Mouse (Mus musculus) limb, embryonic 12.5 days (tissue): ENCODE measurements at regions not wholly inside any gene's neighbourhood (a gene's known extent, or its start where the extent isn't known, plus 50 kb on each side); places are given as distances from the start of the nearest gene placed in this dataset.
"Not testable (repeated sequence)": the region's sequence is repeated elsewhere in the genome, so short reads cannot be mapped to it uniquely, and the experiment has no call there.

Experiments used
- ATAC-seq: fragments of 200-750 bp; cut with Nextera tagmentation; 2 replicates; pipeline ENCODE4 v1.8.0; 2017; ENCODE audit warnings: low read depth, moderate TSS enrichment; ENCODE audit not compliant: insufficient number of reproducible peaks, insufficient read depth, low FRiP score, low TSS enrichment
- H3K27ac ChIP-seq: fragments of 300-500 bp; sonication (generic); 2 replicates; pipeline ENCODE4 v1.5.1; 2016; ENCODE audit warnings: mild to moderate bottlenecking, moderate library complexity
- H3K27me3 ChIP-seq: fragments of 300-500 bp; sonication (generic); 2 replicates; pipeline ENCODE4 v1.6.1; 2016; ENCODE audit warnings: mild to moderate bottlenecking, moderate library complexity
- H3K36me3 ChIP-seq: fragments of 300-500 bp; sonication (generic); 2 replicates; pipeline ENCODE4 v1.6.1; 2016; ENCODE audit warnings: mild to moderate bottlenecking, moderate library complexity
- H3K4me1 ChIP-seq: fragments of 300-500 bp; sonication (generic); replicated peaks from 2 replicates; pipeline ENCODE4 v1.6.1; 2016
- H3K4me2 ChIP-seq: fragments of 300-500 bp; sonication (generic); 2 replicates; pipeline ENCODE4 v1.6.1; 2016; ENCODE audit warnings: mild to moderate bottlenecking, moderate library complexity
- H3K4me3 ChIP-seq: fragments of 300-500 bp; sonication (generic); replicated peaks from 2 replicates; pipeline ENCODE4 v1.5.1; 2016; ENCODE audit warnings: mild to moderate bottlenecking
- H3K9ac ChIP-seq: fragments of 300-500 bp; sonication (generic); replicated peaks from 2 replicates; pipeline ENCODE4 v1.6.1; 2016; ENCODE audit warnings: mild to moderate bottlenecking, moderate library complexity
- H3K9me3 ChIP-seq: fragments of 300-500 bp; sonication (generic); 2 replicates; pipeline ENCODE4 v1.6.1; 2016; ENCODE audit warnings: mild to moderate bottlenecking, moderate library complexity
- WGBS: fragments of 180-500 bp; shearing (Covaris S2); methylation state at CpG from one replicate; pipeline ENCODE4 v1.1.7; 2016; 5-methylcytosine and 5-hydroxymethylcytosine counted together

DNA sequence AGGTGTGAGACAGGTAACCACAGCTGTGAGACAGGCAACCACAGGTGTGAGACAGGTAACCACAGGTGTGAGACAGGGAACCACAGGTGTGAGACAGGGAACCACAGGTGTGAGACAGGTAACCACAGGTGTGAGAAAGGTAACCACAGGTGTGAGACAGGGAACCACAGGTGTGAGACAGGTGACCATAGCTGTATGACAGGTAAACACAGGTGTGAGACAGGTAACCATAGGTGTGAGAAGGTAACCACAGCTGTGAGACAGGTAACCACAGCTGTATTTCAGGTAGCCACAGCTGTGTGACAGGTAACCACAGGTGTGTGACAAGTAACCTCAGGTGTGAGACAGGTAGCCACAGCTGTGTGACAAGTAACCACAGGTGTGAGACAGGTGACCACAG lies 265.5 kb downstream of the Dysf start:
- H3K27ac ChIP-seq, H3K4me3 ChIP-seq, H3K9me3 ChIP-seq, H3K27me3 ChIP-seq, H3K9ac ChIP-seq, ATAC-seq, H3K36me3 ChIP-seq, H3K4me2 ChIP-seq: not testable (repeated sequence)
- peaks cover 26% of the 10 kb centered on the region for H3K4me1 ChIP-seq

GRCm38 (mm10) chr6:84272520-84273311 lies 264.3 kb downstream of the Dysf start:
- Histone ChIP-seq H3K27me3 (no peaks in the 10 kb centered on the region), H3K4me1 (peaks cover 26% of the 10 kb centered on the region), H3K4me3 (no peak overlapping the region), H3K36me3 (no peaks in the 10 kb centered on the region), H3K9me3 (no peaks in the 10 kb centered on the region), H3K9ac (no peak overlapping the region), H3K4me2 (no peak overlapping the region), H3K27ac (peak overlapping the region; percentile 31)
- WGBS: 46% methylated on average over 6 of the region's 6 CpGs
- ATAC-seq: no peak

GRCm38 (mm10) chr6:84271966-84272365 lies 263.6 kb downstream of the Dysf start:
- no peak overlapping the region for H3K4me3 ChIP-seq
- peaks cover 27% of the 10 kb centered on the region for H3K4me1 ChIP-seq
- H3K36me3 ChIP-seq: no peaks in the 10 kb centered on the region
- no peak overlapping the region for H3K4me2 ChIP-seq
- H3K27ac ChIP-seq: 0 out of 2 replicates have a peak overlapping the region, but pooled peaks have one; percentile 31
- no peaks in the 10 kb centered on the region for H3K9me3 ChIP-seq
- no peak overlapping the region for H3K9ac ChIP-seq
- no peaks in the 10 kb centered on the region for H3K27me3 ChIP-seq
- whole genome bisulfite sequencing: 73% methylated on average over 6 of the region's 6 CpGs
- no peak for ATAC-seq

- no peak for ATAC-seq
- no peak overlapping the region for H3K4me3 ChIP-seq
- H3K4me2 ChIP-seq: no peak overlapping the region
- no peak overlapping the region for H3K27ac ChIP-seq
- 86% methylated on average over 3 of the region's 3 CpGs for WGBS
- H3K27me3 ChIP-seq: no peaks in the 10 kb centered on the region
- no peaks in the 10 kb centered on the region for H3K9me3 ChIP-seq
- no peaks in the 10 kb centered on the region for H3K36me3 ChIP-seq
- H3K9ac ChIP-seq: no peak overlapping the region
- H3K4me1 ChIP-seq: peaks cover 32% of the 10 kb centered on the region
Measured at GRCm38 (mm10) chr6:84271441-84271840, 263.1 kb downstream of the Dysf start.

GRCm38 (mm10) chr6:84270518-84271165 lies 262.3 kb downstream of the Dysf start:
- Histone ChIP-seq H3K4me1 (peaks cover 36% of the 10 kb centered on the region), H3K4me2 (no peak overlapping the region), H3K36me3 (no peaks in the 10 kb centered on the region), H3K27ac (no peak overlapping the region), H3K4me3 (no peak overlapping the region), H3K9ac (no peak overlapping the region), H3K27me3 (no peaks in the 10 kb centered on the region), H3K9me3 (no peaks in the 10 kb centered on the region)
- ATAC-seq: no peak
- WGBS: 45% methylated on average over 12 of the region's 12 CpGs

- ATAC-seq: no peak
- H3K27ac ChIP-seq: no peak overlapping the region
Measured at GRCm38 (mm10) chr6:84269478-84269877, 261.1 kb downstream of the Dysf start.

GRCm38 (mm10) chr6:84269023-84269422 lies 260.6 kb downstream of the Dysf start:
- Histone ChIP-seq H3K27me3 (no peaks in the 10 kb centered on the region), H3K4me1 (peaks cover 38% of the 10 kb centered on the region), H3K4me2 (no peak overlapping the region), H3K4me3 (no peak overlapping the region), H3K36me3 (no peaks in the 10 kb centered on the region), H3K9ac (no peak overlapping the region), H3K27ac (no peak overlapping the region), H3K9me3 (no peaks in the 10 kb centered on the region)
- 57% methylated on average over 3 of the region's 3 CpGs for WGBS
- ATAC-seq: no peak

More at GRCm38 (mm10) chr6:84269478-84269877, 261.1 kb downstream of the Dysf start:
- Histone ChIP-seq H3K9me3 (no peaks in the 10 kb centered on the region), H3K36me3 (no peaks in the 10 kb centered on the region), H3K4me2 (no peak overlapping the region), H3K4me1 (peaks cover 36% of the 10 kb centered on the region), H3K27me3 (no peaks in the 10 kb centered on the region), H3K4me3 (no peak overlapping the region), H3K9ac (no peak overlapping the region)
- WGBS: 89% methylated on average over 4 of the region's 4 CpGs

DNA sequence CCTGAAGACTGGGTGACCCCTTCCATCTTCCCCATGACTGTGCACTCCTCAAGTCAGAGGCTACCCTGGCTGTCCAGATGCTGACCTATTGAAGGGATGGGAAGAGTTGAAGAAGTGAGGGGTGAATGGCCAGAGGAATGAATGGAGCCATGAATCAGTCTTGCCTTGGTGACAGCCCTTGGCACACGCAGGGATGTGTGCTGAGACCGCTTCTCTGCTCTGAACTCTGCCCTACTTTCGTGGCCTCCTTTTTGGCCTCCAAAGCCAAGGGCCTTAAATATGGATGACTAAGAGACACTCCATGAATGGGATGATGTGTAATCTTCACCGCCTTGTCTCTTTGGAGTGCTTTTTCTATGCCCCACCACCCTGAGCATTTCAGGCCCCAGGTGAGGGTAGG lies 259.7 kb downstream of the Dysf start:
- ATAC-seq: no peak
- Histone ChIP-seq H3K4me3 (no peak overlapping the region), H3K36me3 (no peaks in the 10 kb centered on the region), H3K4me2 (no peak overlapping the region), H3K9me3 (no peaks in the 10 kb centered on the region), H3K4me1 (peaks cover 39% of the 10 kb centered on the region), H3K9ac (no peak overlapping the region), H3K27ac (no peak overlapping the region), H3K27me3 (no peaks in the 10 kb centered on the region)
- 96% methylated on average over 4 of the region's 4 CpGs for WGBS

DNA sequence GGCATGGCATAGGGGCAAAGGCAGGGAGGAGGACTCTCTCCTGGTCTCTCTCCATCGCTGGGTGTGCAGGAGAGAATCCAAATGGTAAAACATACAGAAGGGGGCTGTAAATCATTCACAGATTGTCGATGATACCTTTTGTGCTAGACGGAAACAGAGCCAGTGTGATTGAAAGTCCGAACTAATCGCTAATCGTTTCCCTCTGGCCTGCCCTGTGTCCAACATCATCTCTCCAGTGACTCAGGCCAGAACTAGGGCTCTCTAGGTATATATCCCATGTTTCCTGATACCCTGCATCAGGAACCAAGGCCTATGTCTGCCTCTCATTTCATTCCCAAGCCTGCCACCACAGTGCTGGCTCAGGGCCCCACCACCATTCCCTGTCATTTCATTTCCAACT lies 259.1 kb downstream of the Dysf start:
- 54% methylated on average over 6 of the region's 6 CpGs for WGBS
- Histone ChIP-seq H3K9me3 (no peaks in the 10 kb centered on the region), H3K27me3 (no peaks in the 10 kb centered on the region), H3K4me1 (peaks cover 36% of the 10 kb centered on the region), H3K36me3 (no peaks in the 10 kb centered on the region), H3K4me2 (no peak overlapping the region), H3K27ac (no peak overlapping the region), H3K9ac (no peak overlapping the region), H3K4me3 (no peak overlapping the region)
- ATAC-seq: no peak

DNA sequence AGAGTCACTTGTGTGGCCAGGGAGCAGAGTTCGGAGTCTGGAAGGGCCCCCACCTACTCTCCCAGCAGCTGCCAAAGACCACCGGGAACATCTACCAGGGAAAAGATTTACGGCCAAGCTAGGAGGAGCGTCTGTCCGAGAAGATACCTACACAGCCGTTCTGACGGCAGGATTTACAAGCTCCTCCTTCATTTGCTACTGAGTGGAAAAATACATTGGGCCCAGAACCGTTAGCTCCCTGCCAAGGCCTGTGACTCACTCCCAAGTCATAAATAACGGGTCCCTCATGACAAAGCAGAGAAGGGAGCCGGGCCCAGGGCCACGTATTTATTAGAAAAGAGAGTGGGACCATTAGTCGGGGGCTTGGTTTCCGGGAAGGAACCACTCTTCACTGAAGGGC lies 258.3 kb downstream of the Dysf start:
- Histone ChIP-seq H3K27me3 (no peaks in the 10 kb centered on the region), H3K36me3 (no peaks in the 10 kb centered on the region), H3K4me2 (no peak overlapping the region), H3K4me3 (no peak overlapping the region), H3K9ac (no peak overlapping the region), H3K9me3 (no peaks in the 10 kb centered on the region), H3K4me1 (peaks cover 34% of the 10 kb centered on the region), H3K27ac (no peak overlapping the region)
- ATAC-seq: no peak
- 29% methylated on average over 13 of the region's 13 CpGs for WGBS

DNA sequence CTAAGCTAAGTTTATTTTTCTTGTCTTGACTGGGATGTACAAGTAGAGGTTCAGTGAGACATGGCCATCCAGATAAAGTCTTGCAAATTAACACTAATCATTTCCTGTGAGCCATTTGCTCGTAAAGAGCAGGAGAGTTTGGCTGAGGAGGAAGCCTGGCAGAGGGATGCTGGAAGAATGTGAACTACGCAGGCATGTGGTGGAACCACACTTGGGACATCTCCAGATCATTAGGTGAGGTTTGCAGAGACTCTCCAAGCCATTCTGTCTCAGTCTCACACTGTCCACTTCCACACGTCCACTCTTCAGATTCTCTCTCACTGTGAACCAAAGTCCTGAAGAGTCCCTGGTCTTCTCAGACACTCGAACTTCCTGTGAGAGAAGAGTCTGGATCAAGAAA lies 256.3 kb downstream of the Dysf start:
- peaks cover 25% of the 10 kb centered on the region for H3K4me1 ChIP-seq
- H3K4me2 ChIP-seq: no peak overlapping the region
- H3K4me3 ChIP-seq: no peak overlapping the region
- H3K9ac ChIP-seq: no peak overlapping the region
- WGBS: 74% methylated on average over 4 of the region's 4 CpGs
- H3K27ac ChIP-seq: no peak overlapping the region
- no peaks in the 10 kb centered on the region for H3K36me3 ChIP-seq
- H3K9me3 ChIP-seq: no peaks in the 10 kb centered on the region
- ATAC-seq: no peak
- H3K27me3 ChIP-seq: no peaks in the 10 kb centered on the region
